Mouse (Mus musculus) neutrophil, adult 5-6 weeks (primary cell): ENCODE data around the gene Ngp. TPM values are rescaled to one million over a fixed set of nuclear protein-coding genes. Genes with fewer than 3 reads are reported as not detected.
"Not testable (repeated sequence)": the region's sequence is repeated elsewhere in the genome, so short reads cannot be mapped to it uniquely, and the experiment has no call there.

Source experiments
- ATAC-seq: fragments of 151-379, 151-347 bp; 2 replicates; pipeline ENCODE4 v1.8.0; 2017; ENCODE audit warnings: mild to moderate bottlenecking, moderate TSS enrichment; ENCODE audit not compliant: insufficient number of reproducible peaks, poor library complexity, low FRiP score, severe bottlenecking; ENCODE audit errors: extremely low read depth
- total RNA-seq: library from RNA; stranded (forward); fragments of 200-1000 nt; gene quantifications from 2 replicates; pipeline ENCODE4 v1.2.3, GENCODE M21; 2017

The Ngp gene
- total RNA-seq: 17.9 and 25.6 TPM in 2 replicates

GRCm38 (mm10) chr9:110419511-110420112 lies at the start of gene Ngp:
Gene Ngp, plus strand, starts transcription at chr9:110419747.
- no peak for ATAC-seq

GRCm38 (mm10) chr9:110369860-110370259 lies 49.7 kb upstream of the Ngp start:
- ATAC-seq: no peak

DNA sequence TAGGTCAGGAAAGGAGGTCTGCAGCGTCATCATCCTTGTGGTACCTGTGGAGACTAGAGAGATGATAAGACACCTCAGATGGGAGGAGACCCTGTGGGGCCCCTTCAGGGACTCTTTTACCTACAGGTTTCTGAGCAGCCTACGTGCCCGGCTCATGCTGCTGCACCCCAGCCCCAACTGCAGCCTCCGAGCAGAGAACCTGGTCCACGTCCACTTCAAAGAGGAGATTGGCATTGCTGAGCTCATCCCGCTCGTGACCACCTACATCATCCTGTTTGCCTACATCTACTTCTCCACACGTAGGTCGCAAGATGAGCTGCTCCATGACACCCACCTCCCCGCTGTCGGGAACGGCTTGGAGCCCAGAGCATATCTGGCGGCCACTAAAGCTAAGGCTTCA lies 45.7 kb upstream of the Ngp start:
- ATAC-seq: no peak

GRCm38 (mm10) chr9:110375668-110376067 lies 43.9 kb upstream of the Ngp start:
- ATAC-seq: no peak

GRCm38 (mm10) chr9:110377655-110378054 lies 41.9 kb upstream of the Ngp start:
- not testable (repeated sequence) for ATAC-seq

DNA sequence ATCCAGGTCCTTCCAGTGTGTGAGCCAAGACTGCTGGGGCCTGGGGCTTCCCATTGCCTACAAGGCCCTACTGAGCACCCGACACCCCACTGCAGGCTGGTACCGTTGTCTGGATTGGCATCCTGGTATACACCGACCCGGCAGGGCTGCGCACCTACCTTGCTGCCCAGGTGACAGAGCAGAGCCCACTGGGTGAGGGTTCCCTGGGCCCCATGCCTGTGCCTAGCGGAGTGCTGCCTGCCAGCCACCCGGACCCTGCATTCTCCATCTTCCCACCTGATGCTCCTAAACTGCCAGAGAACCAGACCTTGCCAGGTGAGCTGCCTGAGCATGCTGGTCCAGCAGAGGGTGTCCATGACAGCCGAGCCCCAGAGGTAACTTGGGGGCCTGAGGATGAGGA lies 40.2 kb upstream of the Ngp start:
- ATAC-seq: no peak

DNA sequence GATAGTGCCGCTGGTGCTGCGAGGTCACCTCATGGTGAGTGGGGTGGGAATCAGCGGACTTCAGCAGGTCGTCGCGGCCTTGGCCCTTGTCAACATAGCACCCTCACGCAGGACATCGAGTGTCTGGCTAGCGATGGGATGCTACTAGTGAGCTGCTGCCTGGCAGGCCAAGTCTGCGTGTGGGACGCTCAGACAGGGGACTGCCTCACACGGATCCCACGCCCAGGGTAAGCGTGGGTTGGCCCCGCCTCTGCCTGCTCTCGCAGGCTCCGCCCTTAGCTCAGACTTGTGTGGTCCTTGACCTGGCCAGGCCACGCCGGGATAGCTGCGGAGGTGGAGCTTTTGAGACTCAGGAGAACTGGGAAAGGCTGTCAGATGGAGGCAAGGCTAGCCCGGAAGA lies 38.9 kb upstream of the Ngp start:
- no peak for ATAC-seq

- ATAC-seq: no peak
Observed at GRCm38 (mm10) chr9:110381292-110381691, 38.3 kb upstream of the Ngp start.

DNA sequence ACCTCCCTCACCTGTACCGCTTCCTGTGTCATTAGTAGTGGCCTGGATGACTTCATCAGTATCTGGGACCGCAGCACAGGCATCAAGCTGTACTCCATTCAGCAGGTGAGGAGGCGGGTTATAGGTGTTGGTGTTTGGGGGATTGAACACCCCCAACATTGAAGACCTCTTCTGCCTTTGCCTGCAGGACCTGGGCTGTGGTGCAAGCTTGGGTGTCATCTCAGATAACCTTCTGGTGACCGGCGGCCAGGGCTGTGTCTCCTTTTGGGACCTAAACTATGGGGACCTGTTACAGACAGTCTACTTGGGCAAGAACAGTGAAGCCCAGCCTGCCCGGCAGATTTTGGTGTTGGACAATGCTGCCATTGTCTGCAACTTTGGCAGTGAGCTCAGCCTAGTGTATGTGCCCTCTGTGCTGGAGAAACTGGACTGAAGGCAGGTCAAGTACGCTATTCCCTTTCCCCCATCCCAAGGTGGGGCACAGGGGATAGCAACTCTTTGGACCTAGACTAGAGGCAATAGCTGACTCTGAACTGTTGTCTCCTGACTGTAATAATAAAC lies 35.1 kb upstream of the Ngp start:
- no peak for ATAC-seq

- no peak for ATAC-seq
Observed at GRCm38 (mm10) chr9:110388011-110388410, 31.5 kb upstream of the Ngp start.

GRCm38 (mm10) chr9:110390843-110391242 lies 28.7 kb upstream of the Ngp start:
- ATAC-seq: no peak

GRCm38 (mm10) chr9:110393295-110393694 lies 26.3 kb upstream of the Ngp start:
- no peak for ATAC-seq

- no peak for ATAC-seq
Observed at GRCm38 (mm10) chr9:110400650-110401049, 18.9 kb upstream of the Ngp start.

DNA sequence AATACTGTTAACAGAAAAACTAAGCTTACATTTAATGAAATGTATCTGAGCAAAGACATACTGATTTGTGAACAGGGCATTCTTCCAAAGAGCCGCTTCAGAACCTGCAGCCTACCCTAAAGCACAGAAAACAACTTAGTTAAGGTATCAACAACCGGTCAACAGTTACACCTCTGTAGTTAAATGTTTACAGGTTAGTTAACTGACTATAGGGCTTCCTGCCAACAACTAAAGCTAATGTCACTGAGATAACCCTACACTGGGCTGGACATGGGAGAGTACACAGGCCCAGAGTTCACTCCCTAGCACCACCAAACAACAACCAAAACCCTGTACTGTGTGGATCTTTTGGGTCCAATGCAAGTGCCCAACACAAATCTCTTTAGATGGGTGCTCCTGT lies 16.8 kb upstream of the Ngp start:
- no peak for ATAC-seq

- ATAC-seq: not testable (repeated sequence)
Observed at GRCm38 (mm10) chr9:110403240-110403639, 16.3 kb upstream of the Ngp start.

DNA sequence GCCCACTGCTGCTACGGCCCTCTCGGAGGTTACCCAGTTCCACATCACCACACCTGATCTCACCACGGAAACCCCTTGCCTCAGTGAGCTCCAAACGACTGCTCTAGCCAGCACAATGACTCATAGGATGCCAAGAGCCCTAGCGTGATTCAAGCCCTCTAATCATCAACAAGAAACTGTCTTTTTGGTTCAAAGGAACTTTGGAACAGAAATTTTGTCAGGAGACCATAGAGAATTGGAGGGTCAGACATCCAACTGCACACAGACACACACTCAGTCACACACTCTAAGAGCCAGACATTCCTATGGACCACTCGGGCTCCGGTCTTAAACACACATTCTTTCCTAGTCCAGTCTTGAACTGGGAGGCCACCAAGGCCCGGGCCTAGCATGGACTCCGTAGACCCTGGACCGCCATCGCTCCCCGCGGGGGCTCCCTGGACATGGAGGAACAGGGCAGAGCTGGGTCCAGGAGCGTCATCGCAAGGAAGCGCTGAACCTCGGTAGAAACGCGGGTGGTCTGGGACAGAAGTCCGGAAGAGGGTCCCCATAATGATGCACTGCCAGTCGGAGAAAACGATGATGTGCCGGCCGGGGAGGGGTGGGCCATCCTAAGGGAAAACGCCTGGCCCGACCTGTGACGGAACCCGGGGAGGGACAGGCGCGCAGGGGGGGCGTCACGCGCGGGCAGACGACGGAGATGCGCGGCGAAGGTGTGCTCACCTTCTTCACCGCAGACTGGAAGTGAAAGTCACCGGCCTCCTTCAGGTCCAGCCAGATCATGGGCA lies 12.0 kb upstream of the Ngp start:
- ATAC-seq: no peak

- peak; percentile 82 for ATAC-seq
Observed at GRCm38 (mm10) chr9:110408099-110408773, 11.3 kb upstream of the Ngp start, which contains the start of gene Ptpn23. Gene Ptpn23, minus strand, starts transcription at chr9:110408213.

GRCm38 (mm10) chr9:110410908-110411887 lies 8.3 kb upstream of the Ngp start:
- ATAC-seq: peak; percentile 78

GRCm38 (mm10) chr9:110412926-110413325 lies 6.6 kb upstream of the Ngp start:
- ATAC-seq: no peak
